Mouse (Mus musculus) heart, postnatal 0 days (tissue): ENCODE results near the gene Ube2t. TPM values are rescaled to one million over a fixed set of nuclear protein-coding genes. Genes with fewer than 3 reads are reported as not detected.

Source experiments
- ATAC-seq: fragments of 200-750 bp; cut with Nextera tagmentation; 2 replicates; pipeline ENCODE4 v1.8.0; 2017; ENCODE audit warnings: low read depth, moderate number of reproducible peaks, moderate library complexity; ENCODE audit not compliant: insufficient read depth
- DNase-seq: peaks from one replicate; pipeline ENCODE4 v3.0.0-alpha.2; 2016; ENCODE audit warnings: low spot score
- H3K27ac ChIP-seq: fragments of 300-500 bp; sonication (generic); 2 replicates; pipeline ENCODE4 v1.5.1; 2014; ENCODE audit warnings: low read depth, mild to moderate bottlenecking
- H3K27me3 ChIP-seq: fragments of 300-500 bp; sonication (generic); 2 replicates; pipeline ENCODE4 v1.6.1; 2014; ENCODE audit warnings: low read length, mixed read lengths; ENCODE audit not compliant: control insufficient read depth, insufficient read depth
- H3K36me3 ChIP-seq: fragments of 300-500 bp; sonication (generic); replicated peaks from 2 replicates; pipeline ENCODE4 v1.6.1; 2014; ENCODE audit warnings: low read length, mixed read lengths; ENCODE audit not compliant: control insufficient read depth, insufficient read depth
- H3K4me1 ChIP-seq: fragments of 300-500 bp; sonication (generic); 2 replicates; pipeline ENCODE4 v1.6.1; 2014; ENCODE audit warnings: antibody characterized with exemption; ENCODE audit not compliant: control insufficient read depth, insufficient read depth
- H3K4me2 ChIP-seq: fragments of 300-500 bp; sonication (generic); 2 replicates; pipeline ENCODE4 v1.6.1; 2014; ENCODE audit warnings: low read depth, mild to moderate bottlenecking, low read length, moderate library complexity
- H3K4me3 ChIP-seq: fragments of 300-500 bp; sonication (generic); 2 replicates; pipeline ENCODE4 v1.5.1; 2014; ENCODE audit warnings: low read depth, low read length
- H3K9ac ChIP-seq: fragments of 300-500 bp; sonication (generic); replicated peaks from 2 replicates; pipeline ENCODE4 v1.6.1; 2014; ENCODE audit warnings: low read depth, low read length, mixed read lengths
- H3K9me3 ChIP-seq: fragments of 300-500 bp; sonication (generic); replicated peaks from 2 replicates; pipeline ENCODE4 v1.6.1; 2016; ENCODE audit warnings: low read length; ENCODE audit not compliant: control insufficient read depth
- CTCF ChIP-seq: IDR thresholded peaks from 2 replicates; pipeline ENCODE4 v1.5.1; 2016; ENCODE audit warnings: antibody characterized with exemption, control low read depth, low read depth
- EP300 ChIP-seq: IDR thresholded peaks from 2 replicates; pipeline ENCODE4 v1.6.1; 2016; ENCODE audit warnings: antibody characterized with exemption, low read depth
- WGBS: fragments of 180-500 bp; shearing (Covaris S2); extraction: QIAGEN DNeasy Blood & Tissue Kit; methylation state at CpG from one replicate; pipeline ENCODE4 v1.1.7; 2014; 5-methylcytosine and 5-hydroxymethylcytosine counted together
- polyA plus RNA-seq: library from polyadenylated mRNA; unstranded; fragments of >200 nt; fragmentation: Nextera tagmentation; extraction: Ambion mirVana; gene quantifications from 2 replicates; pipeline ENCODE4 v1.2.1, GENCODE M21; 2015
- total RNA-seq: library from RNA; depleted of rRNA; stranded (reverse); fragments of >200 nt; gene quantifications from 2 replicates; pipeline ENCODE4 v1.2.3, GENCODE M21; 2014; ENCODE audit warnings: low replicate concordance

Ube2t gene
- total and polyA plus RNA-seq, 2 experiments from 2014 or later: 22.5 to 30.2 TPM

- peaks cover 9% of the 10 kb centered on the region; the same call in 1 of the 2 replicates for H3K4me1 ChIP-seq
- no peak overlapping the region for H3K4me3 ChIP-seq
- no peaks in the 10 kb centered on the region for H3K9me3 ChIP-seq
- H3K27ac ChIP-seq: no peak overlapping the region
- WGBS: 66% methylated on average over 4 of the region's 4 CpGs
- no peak overlapping the region for H3K4me2 ChIP-seq
- no peaks in the 10 kb centered on the region for H3K27me3 ChIP-seq
- TF ChIP-seq EP300: no peak
- TF ChIP-seq CTCF: no peak
- DNase-seq: no peak
- no peak for ATAC-seq
- H3K9ac ChIP-seq: no peak overlapping the region
- no peaks in the 10 kb centered on the region for H3K36me3 ChIP-seq
These were observed 41.0 kb downstream of the Ube2t start for GRCm38 (mm10) chr1:135003346-135003745.

GRCm38 (mm10) chr1:135005696-135006095, 43.3 kb downstream of the Ube2t start:
- ATAC-seq (peak; percentile 47; the same call in 1 of the 2 replicates), DNase-seq (no peak)
- peaks cover 19% of the 10 kb centered on the region; the same call in 1 of the 2 replicates for H3K4me1 ChIP-seq
- H3K36me3 ChIP-seq: no peaks in the 10 kb centered on the region
- no peak for TF ChIP-seq EP300
- no peak overlapping the region for H3K4me2 ChIP-seq
- 26% methylated on average over 7 of the region's 7 CpGs for WGBS
- no peak overlapping the region for H3K4me3 ChIP-seq
- H3K27ac ChIP-seq: peak overlapping the region; percentile 56
- no peaks in the 10 kb centered on the region for H3K9me3 ChIP-seq
- H3K9ac ChIP-seq: no peak overlapping the region
- H3K27me3 ChIP-seq: no peaks in the 10 kb centered on the region

- Histone ChIP-seq H3K9ac (no peak overlapping the region), H3K27me3 (no peaks in the 10 kb centered on the region), H3K27ac (0 out of 2 replicates have a peak overlapping the region, but pooled peaks have one; percentile 44), H3K36me3 (no peaks in the 10 kb centered on the region), H3K4me2 (no peak overlapping the region), H3K4me1 (peaks cover 39% of the 10 kb centered on the region), H3K9me3 (no peaks in the 10 kb centered on the region), H3K4me3 (no peak overlapping the region)
- TF ChIP-seq EP300: no peak
- TF ChIP-seq CTCF: no peak
- ATAC-seq (no peak), DNase-seq (no peak)
- WGBS: 45% methylated on average over 3 of the region's 3 CpGs
These were observed 47.5 kb downstream of the Ube2t start for GRCm38 (mm10) chr1:135009833-135010232.

- Histone ChIP-seq H3K27me3 (no peaks in the 10 kb centered on the region), H3K4me3 (no peak overlapping the region), H3K4me2 (no peak overlapping the region), H3K9me3 (no peaks in the 10 kb centered on the region), H3K9ac (no peak overlapping the region), H3K36me3 (no peaks in the 10 kb centered on the region), H3K27ac (peak overlapping the region; percentile 3), H3K4me1 (peaks cover 43% of the 10 kb centered on the region)
- DNase-seq (no peak), ATAC-seq (no peak)
- no peak for TF ChIP-seq EP300
- TF ChIP-seq CTCF: no peak
- 87% methylated on average over 5 of the region's 5 CpGs for WGBS
These were observed 49.5 kb downstream of the Ube2t start for GRCm38 (mm10) chr1:135011912-135012311.

GRCm38 (mm10) chr1:135012472-135012871, 50.1 kb downstream of the Ube2t start:
- Histone ChIP-seq H3K4me3 (no peak overlapping the region), H3K27ac (peak overlapping the region; percentile 3), H3K4me2 (no peak overlapping the region), H3K9me3 (no peaks in the 10 kb centered on the region), H3K36me3 (no peaks in the 10 kb centered on the region), H3K9ac (no peak overlapping the region), H3K27me3 (no peaks in the 10 kb centered on the region), H3K4me1 (peaks cover 48% of the 10 kb centered on the region)
- no peak for TF ChIP-seq EP300
- no peak for TF ChIP-seq CTCF
- ATAC-seq (no peak), DNase-seq (no peak)
- 81% methylated on average over 9 of the region's 9 CpGs for WGBS

GRCm38 (mm10) chr1:135014921-135015445, 52.6 kb downstream of the Ube2t start:
- Histone ChIP-seq H3K4me3 (no peak overlapping the region), H3K9me3 (no peaks in the 10 kb centered on the region), H3K4me1 (peaks cover 61% of the 10 kb centered on the region), H3K27me3 (no peaks in the 10 kb centered on the region), H3K36me3 (no peaks in the 10 kb centered on the region), H3K9ac (0 out of 2 replicates have a peak overlapping the region, but pooled peaks have one; percentile 10), H3K27ac (peak overlapping the region; percentile 73), H3K4me2 (no peak overlapping the region)
- whole genome bisulfite sequencing: 28% methylated on average over 10 of the region's 10 CpGs
- DNase-seq (peak; percentile 70), ATAC-seq (peak; percentile 68)
- TF ChIP-seq EP300: no peak
- TF ChIP-seq CTCF: no peak
